Mouse (Mus musculus): ENCODE measurements at regions not wholly inside any gene's neighbourhood (a gene's known extent, or its start where the extent isn't known, plus 50 kb on each side); places are given as distances from the start of the nearest gene placed in this dataset.

DNA sequence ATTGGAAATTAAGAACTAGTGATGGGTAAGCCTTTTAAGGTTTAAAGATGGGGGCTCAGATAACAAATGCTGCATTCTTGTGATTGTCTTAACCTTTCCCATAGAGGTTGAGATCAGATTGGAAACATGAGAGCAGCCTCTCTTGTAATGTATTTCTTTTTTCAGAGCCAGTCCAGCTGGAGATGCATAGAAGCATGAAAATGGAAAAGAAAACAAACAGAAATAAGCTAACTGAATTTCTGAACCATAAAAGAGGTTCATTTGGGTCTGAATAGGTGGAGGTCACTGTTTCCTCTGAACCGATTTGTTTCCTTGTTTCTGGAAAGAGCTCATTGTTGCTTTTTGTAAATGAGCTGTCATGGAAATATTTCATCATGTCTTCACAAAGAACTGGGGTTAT is 363.9 kb downstream of the Slc6a15 start:
- TF ChIP-seq CTCF (IDR thresholded peaks at IDR 0.05; ENCODE audit: low read depth): no peak
- no peak for TF ChIP-seq EP300 (IDR thresholded peaks at IDR 0.05; ENCODE audit: low read depth)

Data from heart, postnatal 0 days (tissue).